Mouse (Mus musculus): ENCODE measurements around the gene Tmem150c. TPM values are rescaled to one million over a fixed set of nuclear protein-coding genes. Genes with fewer than 3 reads are reported as not detected.

The Tmem150c gene
- polyA plus RNA-seq, 1 experiment = not detected

DNA sequence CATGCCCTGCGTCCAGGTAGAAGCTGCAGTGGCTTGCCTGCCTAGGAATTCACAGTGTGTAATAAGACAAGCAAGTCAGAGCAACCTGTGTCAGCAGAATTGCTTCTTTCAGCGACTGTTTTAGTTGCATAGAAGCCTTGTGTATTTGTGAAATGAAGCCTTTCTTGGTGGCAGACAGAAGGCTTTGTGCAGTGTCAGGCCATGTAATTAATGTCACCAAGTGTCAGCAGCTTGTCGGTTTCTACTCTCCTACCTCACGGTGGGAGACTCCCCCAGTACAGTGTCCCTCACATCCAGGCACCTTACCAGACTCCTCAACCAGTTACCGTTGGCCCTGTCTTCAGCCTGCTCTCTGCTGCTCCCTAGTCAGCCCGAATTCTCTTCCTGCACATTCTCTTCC lies 100.3 kb downstream of the Tmem150c start:
- no peak overlapping the region for H3K27ac ChIP-seq (ENCODE audit: insufficient read depth, low read depth, low read length)
- H3K4me3 ChIP-seq (ENCODE audit: insufficient read depth, low read length) = no peak overlapping the region
- no peak for TF ChIP-seq POLR2A (IDR thresholded peaks at IDR 0.05; ENCODE audit: borderline replicate concordance, low read depth, low read length)
- no peak for TF ChIP-seq CTCF (IDR thresholded peaks at IDR 0.05; ENCODE audit: low read depth, low read length)

DNA sequence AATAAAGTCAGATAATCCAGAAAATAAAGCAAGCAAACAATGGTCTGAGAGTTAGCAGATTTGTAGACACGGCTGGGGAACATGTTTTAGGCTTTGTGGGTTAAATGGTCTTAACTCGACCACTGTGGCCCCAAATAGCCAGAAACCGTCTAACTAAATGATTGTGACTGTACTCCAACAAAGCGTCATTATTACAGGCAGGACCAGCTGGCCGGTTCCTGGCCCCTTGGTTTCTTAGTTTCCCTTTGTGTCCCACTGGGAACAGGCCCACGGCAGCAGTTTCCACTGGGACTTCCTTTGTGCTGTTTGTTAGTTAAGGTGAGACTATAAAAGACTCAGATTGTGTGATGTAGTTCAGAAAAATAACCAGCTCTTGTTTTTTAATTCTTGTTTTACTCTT lies 100.9 kb downstream of the Tmem150c start:
- Histone ChIP-seq H3K4me1 (ENCODE audit: control insufficient read depth, insufficient read depth, low read length) (no peaks in the 10 kb centered on the region), H3K4me3 (ENCODE audit: insufficient read depth, low read length) (no peak overlapping the region), H3K27ac (ENCODE audit: insufficient read depth, low read depth, low read length) (no peak overlapping the region)
- TF ChIP-seq POLR2A (IDR thresholded peaks at IDR 0.05; ENCODE audit: borderline replicate concordance, low read depth, low read length) = no peak
- no peak for TF ChIP-seq CTCF (IDR thresholded peaks at IDR 0.05; ENCODE audit: low read depth, low read length)

More for the DNA sequence above, 100.3 kb downstream of the Tmem150c start:
- H3K4me1 ChIP-seq (ENCODE audit: control insufficient read depth, insufficient read depth, low read length) = no peaks in the 10 kb centered on the region

DNA sequence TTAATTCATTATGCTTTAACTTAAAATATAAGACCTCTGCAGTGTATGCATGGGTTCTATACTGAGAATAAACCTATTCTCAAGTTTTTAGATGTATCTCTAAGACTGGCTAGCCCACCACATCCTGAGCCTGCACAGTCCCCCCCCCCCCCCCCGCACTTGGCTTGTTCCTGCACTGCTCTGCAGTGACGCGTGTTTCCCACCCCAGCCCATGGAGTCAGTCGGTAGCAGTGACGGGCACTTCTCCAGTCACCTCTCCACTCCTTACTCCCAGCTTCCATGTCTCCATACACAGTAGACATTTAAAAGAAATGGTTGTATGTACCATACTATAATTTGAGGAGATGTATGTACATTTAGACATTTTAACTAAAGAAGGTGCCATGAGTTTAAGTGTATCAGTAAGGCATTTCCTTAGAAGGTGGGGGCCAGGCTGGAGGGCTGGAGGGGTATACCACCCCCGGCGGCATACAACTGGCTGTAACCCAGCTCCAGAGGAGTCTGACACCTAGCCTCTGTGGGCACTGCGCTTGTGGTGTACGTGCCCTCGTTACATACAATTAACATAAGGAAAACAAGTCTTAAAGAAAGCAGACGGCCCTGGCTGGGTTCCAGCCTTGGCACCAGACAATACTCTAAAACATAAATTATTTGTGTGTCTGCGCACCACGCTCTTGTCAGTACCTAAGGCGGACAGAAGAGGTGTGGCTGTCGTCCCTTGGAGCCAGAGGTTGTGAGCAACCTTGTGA lies 102.0 kb downstream of the Tmem150c start:
- no peaks in the 10 kb centered on the region for H3K4me1 ChIP-seq (ENCODE audit: control insufficient read depth, insufficient read depth, low read length)
- TF ChIP-seq POLR2A (IDR thresholded peaks at IDR 0.05; ENCODE audit: borderline replicate concordance, low read depth, low read length) = no peak
- no peak for TF ChIP-seq CTCF (IDR thresholded peaks at IDR 0.05; ENCODE audit: low read depth, low read length)
- H3K27ac ChIP-seq (ENCODE audit: insufficient read depth, low read depth, low read length) = no peak overlapping the region
- no peak overlapping the region for H3K4me3 ChIP-seq (ENCODE audit: insufficient read depth, low read length)

DNA sequence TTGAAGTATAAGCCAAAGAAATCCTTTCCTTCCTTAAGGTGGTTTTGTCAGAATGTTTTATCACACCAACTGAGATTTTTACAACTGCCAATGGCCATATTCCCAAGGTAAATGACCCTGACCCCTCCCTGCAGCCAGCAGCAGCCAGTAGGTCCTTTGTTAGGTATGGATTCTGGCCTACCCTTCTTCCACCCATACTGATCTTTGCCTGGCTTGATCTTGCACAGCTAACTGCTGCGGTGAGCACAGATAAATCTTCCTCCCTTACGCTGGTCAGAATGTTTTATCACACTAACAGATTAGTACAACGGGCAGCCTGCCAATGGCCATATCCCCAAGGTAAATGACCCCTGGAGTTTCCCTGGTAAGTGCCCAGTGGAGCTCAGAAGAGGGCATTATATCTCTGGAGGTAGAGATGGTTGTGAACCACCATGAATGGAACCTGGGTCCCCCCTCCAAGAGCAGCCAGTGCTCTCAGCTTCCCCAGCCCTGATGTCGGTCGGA lies 103.7 kb downstream of the Tmem150c start:
- H3K4me1 ChIP-seq (ENCODE audit: control insufficient read depth, insufficient read depth, low read length) = no peaks in the 10 kb centered on the region
- TF ChIP-seq POLR2A (IDR thresholded peaks at IDR 0.05; ENCODE audit: borderline replicate concordance, low read depth, low read length) (no peak), CTCF (IDR thresholded peaks at IDR 0.05; ENCODE audit: low read depth, low read length) (no peak)
- H3K27ac ChIP-seq (ENCODE audit: insufficient read depth, low read depth, low read length) = no peak overlapping the region
- H3K4me3 ChIP-seq (ENCODE audit: insufficient read depth, low read length) = no peak overlapping the region

DNA sequence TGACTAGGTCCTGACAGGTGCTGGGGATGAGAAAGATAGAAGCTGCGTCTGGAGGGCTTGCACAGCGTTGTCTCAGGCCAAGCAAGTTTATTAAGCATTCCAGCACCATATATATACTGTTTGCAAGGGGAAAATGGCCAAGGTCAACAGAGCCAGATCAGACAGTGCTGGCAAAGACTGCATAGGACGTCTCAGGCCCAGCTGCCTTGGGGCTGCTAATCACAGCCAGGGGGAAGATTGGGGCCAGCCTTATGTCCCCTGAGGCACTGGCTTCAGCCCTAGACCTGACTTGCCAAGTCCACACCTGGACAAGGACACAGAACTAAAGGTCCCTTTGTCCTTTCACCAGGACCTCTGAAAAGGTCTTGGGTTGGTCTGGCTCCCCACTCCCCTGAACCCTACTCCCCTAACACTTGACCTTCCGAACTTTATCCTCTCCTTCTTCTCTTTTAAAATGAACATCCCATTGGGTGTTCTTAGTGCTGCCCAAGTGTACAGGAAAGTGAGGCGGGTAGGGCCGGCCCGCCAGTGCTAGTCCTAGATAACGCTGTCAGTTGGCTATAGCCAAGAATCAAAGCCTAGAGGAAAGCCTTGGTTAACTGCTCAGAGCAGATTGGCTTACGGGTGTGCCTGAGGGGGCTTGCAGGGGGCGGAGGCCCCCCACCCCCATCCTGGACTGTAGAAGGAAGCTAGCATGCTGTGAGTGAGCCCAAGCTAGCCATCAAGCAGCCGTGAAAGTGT lies 104.6 kb downstream of the Tmem150c start:
- Histone ChIP-seq H3K4me1 (ENCODE audit: control insufficient read depth, insufficient read depth, low read length) (no peaks in the 10 kb centered on the region), H3K27ac (ENCODE audit: insufficient read depth, low read depth, low read length) (no peak overlapping the region), H3K4me3 (ENCODE audit: insufficient read depth, low read length) (no peak overlapping the region)
- TF ChIP-seq POLR2A (IDR thresholded peaks at IDR 0.05; ENCODE audit: borderline replicate concordance, low read depth, low read length) (no peak), CTCF (IDR thresholded peaks at IDR 0.05; ENCODE audit: low read depth, low read length) (no peak)

GRCm38 (mm10) chr5:100052728-100053127 lies 106.9 kb downstream of the Tmem150c start:
- TF ChIP-seq POLR2A (IDR thresholded peaks at IDR 0.05; ENCODE audit: borderline replicate concordance, low read depth, low read length) (no peak), CTCF (IDR thresholded peaks at IDR 0.05; ENCODE audit: low read depth, low read length) (no peak)
- H3K4me3 ChIP-seq (ENCODE audit: insufficient read depth, low read length) = no peak overlapping the region
- no peaks in the 10 kb centered on the region for H3K4me1 ChIP-seq (ENCODE audit: control insufficient read depth, insufficient read depth, low read length)
- H3K27ac ChIP-seq (ENCODE audit: insufficient read depth, low read depth, low read length) = no peak overlapping the region

- Histone ChIP-seq H3K27ac (ENCODE audit: insufficient read depth, low read depth, low read length) (no peak overlapping the region), H3K4me1 (ENCODE audit: control insufficient read depth, insufficient read depth, low read length) (peaks cover 5% of the 10 kb centered on the region; the same call in 1 of the 2 replicates), H3K4me3 (ENCODE audit: insufficient read depth, low read length) (no peak overlapping the region)
- no peak for TF ChIP-seq CTCF (IDR thresholded peaks at IDR 0.05; ENCODE audit: low read depth, low read length)
- TF ChIP-seq POLR2A (IDR thresholded peaks at IDR 0.05; ENCODE audit: borderline replicate concordance, low read depth, low read length) = no peak
Measured at GRCm38 (mm10) chr5:100049904-100050303, 109.7 kb downstream of the Tmem150c start.

- H3K4me3 ChIP-seq (ENCODE audit: insufficient read depth, low read length) = no peak overlapping the region
- TF ChIP-seq CTCF (IDR thresholded peaks at IDR 0.05; ENCODE audit: low read depth, low read length) (no peak), POLR2A (IDR thresholded peaks at IDR 0.05; ENCODE audit: borderline replicate concordance, low read depth, low read length) (no peak)
- H3K4me1 ChIP-seq (ENCODE audit: control insufficient read depth, insufficient read depth, low read length) = peaks cover 8% of the 10 kb centered on the region; the same call in 1 of the 2 replicates
- no peak overlapping the region for H3K27ac ChIP-seq (ENCODE audit: insufficient read depth, low read depth, low read length)
Measured at GRCm38 (mm10) chr5:100047871-100048270, 111.7 kb downstream of the Tmem150c start.

- H3K27ac ChIP-seq (ENCODE audit: insufficient read depth, low read depth, low read length) = no peak overlapping the region
- peaks cover 8% of the 10 kb centered on the region; the same call in 1 of the 2 replicates for H3K4me1 ChIP-seq (ENCODE audit: control insufficient read depth, insufficient read depth, low read length)
- H3K4me3 ChIP-seq (ENCODE audit: insufficient read depth, low read length) = no peak overlapping the region
- TF ChIP-seq CTCF (IDR thresholded peaks at IDR 0.05; ENCODE audit: low read depth, low read length) (no peak), POLR2A (IDR thresholded peaks at IDR 0.05; ENCODE audit: borderline replicate concordance, low read depth, low read length) (no peak)
Measured at GRCm38 (mm10) chr5:100047143-100047640, 112.4 kb downstream of the Tmem150c start.

GRCm38 (mm10) chr5:100046096-100046495 lies 113.5 kb downstream of the Tmem150c start:
- Histone ChIP-seq H3K4me3 (ENCODE audit: insufficient read depth, low read length) (no peak overlapping the region), H3K4me1 (ENCODE audit: control insufficient read depth, insufficient read depth, low read length) (peaks cover 15% of the 10 kb centered on the region), H3K27ac (ENCODE audit: insufficient read depth, low read depth, low read length) (no peak overlapping the region)
- TF ChIP-seq CTCF (IDR thresholded peaks at IDR 0.05; ENCODE audit: low read depth, low read length) = no peak
- no peak for TF ChIP-seq POLR2A (IDR thresholded peaks at IDR 0.05; ENCODE audit: borderline replicate concordance, low read depth, low read length)
